In the genomic region with DNA sequence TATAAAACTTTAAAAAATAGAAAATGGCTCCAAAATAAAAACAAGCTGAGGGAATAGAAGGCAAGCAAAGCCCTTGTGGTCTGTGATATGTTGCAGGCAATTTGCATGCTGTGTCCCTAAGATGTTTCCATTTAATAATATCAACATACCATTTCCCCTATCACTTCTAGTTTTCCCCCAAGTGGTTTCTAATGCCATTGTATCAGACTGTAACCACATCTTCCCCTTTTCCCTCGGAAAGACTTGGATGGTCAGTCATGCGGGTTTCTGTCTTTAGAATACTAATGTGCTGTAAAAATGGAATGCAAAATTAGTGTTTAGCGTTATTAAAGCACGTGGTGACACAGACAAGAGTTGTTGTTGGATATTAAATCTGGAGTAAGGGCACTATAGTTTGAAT, we compare ENCODE assay signal across 29 mouse cellular contexts. TPM values are rescaled to one million over a fixed set of nuclear protein-coding genes. Genes with fewer than 3 reads are reported as not detected.
A peak's percentile ranks its signal among the peaks of the same experiment; 100 is the strongest.
DNase-seq lines count a peak whose midpoint lies in the region; ATAC-seq and TF ChIP-seq lines count a peak whose summit lies in the region.
"Had no signal": no experiment of that assay in that cellular context is flagged by ENCODE, and none has a peak within 500 bp of the region (broad histone marks: within the 10 kb centered on the region; RNA-seq: fewer than 3 reads in every experiment).

No protein-coding gene starts in this region.

- peak; percentile 33 to 66 for DNase-seq in spleen, adult 2 months (ENCODE audit: low read depth in 1 of 2, low spot score in 2 of 2)
- no peak for DNase-seq in spleen, postnatal 10 days (ENCODE audit: low spot score in 2 of 2)
- DNase-seq in CH12.LX (ENCODE audit: extremely low read depth), result peak; percentile 82
- peak; percentile 82 for DNase-seq in splenic B cell, adult 2 months (ENCODE audit: low read depth, low spot score)
- DNase-seq in midbrain, embryonic 11.5 days (ENCODE audit: low spot score, missing footprints), result no peak
- DNase-seq: adrenal gland, postnatal 25 days; cerebellum, adult 2 months; cerebellum, postnatal 25 days; gastrocnemius, postnatal 14 days; heart, adult 18-20 months; heart, postnatal 14 days; kidney, adult 8-10 months; kidney, postnatal 10 days; layer of hippocampus, adult 9-11 months; liver; lung, adult 2 months; lung, postnatal 14 days; thymus, adult 2 months; thymus, postnatal 36 days had no signal

- no peaks in the 10 kb centered on the region for H3K79me2 ChIP-seq in CH12.LX (replicated peaks; ENCODE audit: control insufficient read depth, extremely low read depth, insufficient read depth, poor library complexity, severe bottlenecking)

- no peaks in the 10 kb centered on the region for H3K4me1 ChIP-seq in spleen, adult 2 months (ENCODE audit: control insufficient read depth, insufficient read depth, insufficient read length)
- peaks cover 0 to 16% of the 10 kb centered on the region in 2 experiments; a peak in 2 of 4 replicates for H3K4me1 ChIP-seq in CH12.LX (ENCODE audit: control insufficient read depth in 1 of 2, insufficient read depth in 2 of 2)
- H3K4me1 ChIP-seq in midbrain, embryonic 11.5 days (ENCODE audit: control insufficient read depth, insufficient read depth, low read length), result no peaks in the 10 kb centered on the region
- H3K4me1 ChIP-seq: hindbrain, embryonic 12.5 days; neural tube, embryonic 12.5 days had no signal

- TF ChIP-seq EP300 in CH12.LX (IDR thresholded peaks at IDR 0.05; ENCODE audit: low read length), result peak; percentile 87

- H3K4me3 ChIP-seq in spleen, adult 2 months (ENCODE audit: extremely low read depth, insufficient read depth, insufficient read length), result no peak overlapping the region; the same call in 1 of the 2 replicates
- H3K4me3 ChIP-seq in CH12.LX (replicated peaks in 1 of 3; ENCODE audit: low read depth in 2 of 3, low read length in 2 of 3, poor library complexity in 1 of 3), result no peak overlapping the region
- H3K4me3 ChIP-seq in midbrain, embryonic 11.5 days (ENCODE audit: low read depth, low read length), result no peak overlapping the region
- H3K4me3 ChIP-seq: hindbrain, embryonic 12.5 days; myocyte; neural tube, embryonic 12.5 days had no signal

- TF ChIP-seq RAD21 in CH12.LX (IDR thresholded peaks at IDR 0.05; ENCODE audit: low read depth, low read length), result no peak

- no peak overlapping the region for H3K9ac ChIP-seq in CH12.LX (ENCODE audit: insufficient read depth, low read depth)
- H3K9ac ChIP-seq in midbrain, embryonic 11.5 days (ENCODE audit: low read length), result no peak overlapping the region
- H3K9ac ChIP-seq: hindbrain, embryonic 12.5 days; liver, embryonic 14.5 days; neural tube, embryonic 12.5 days had no signal

- ATAC-seq in hematopoietic stem cell, adult 5-6 weeks (replicated peaks in 1 of 2; ENCODE audit: insufficient read depth in 1 of 2, low FRiP score in 2 of 2, low TSS enrichment in 1 of 2, low read depth in 1 of 2, poor library complexity in 2 of 2, severe bottlenecking in 2 of 2), result peak; percentile 27 to 29; a peak in 2 of 4 replicates
- ATAC-seq in erythroid progenitor cell, adult 5-6 weeks (replicated peaks; ENCODE audit: low FRiP score, poor library complexity, severe bottlenecking), result no peak
- no peak for ATAC-seq in midbrain, embryonic 11.5 days (ENCODE audit: low FRiP score)
- ATAC-seq: forebrain, embryonic 14.5 days; hindbrain, postnatal 0 days; intestine, embryonic 16.5 days; midbrain, embryonic 16.5 days had no signal

- H3K4me2 ChIP-seq in CH12.LX (ENCODE audit: insufficient read depth, low read depth, poor library complexity, severe bottlenecking), result no peak overlapping the region
- H3K4me2 ChIP-seq in midbrain, embryonic 11.5 days, result no peak overlapping the region
- H3K4me2 ChIP-seq: hindbrain, embryonic 12.5 days; neural tube, embryonic 12.5 days had no signal

- no peaks in the 10 kb centered on the region for H3K27me3 ChIP-seq in spleen, adult 2 months (ENCODE audit: control insufficient read depth, insufficient read depth, low read length)
- no peaks in the 10 kb centered on the region for H3K27me3 ChIP-seq in CH12.LX (replicated peaks)
- H3K27me3 ChIP-seq in splenic B cell, adult 2 months (ENCODE audit: control insufficient read depth, insufficient read depth, low read length, poor library complexity, severe bottlenecking), result no peaks in the 10 kb centered on the region
- H3K27me3 ChIP-seq in midbrain, embryonic 11.5 days (ENCODE audit: control insufficient read depth, insufficient read depth, low read length), result no peaks in the 10 kb centered on the region
- H3K27me3 ChIP-seq: hindbrain, embryonic 12.5 days; neural tube, embryonic 12.5 days had no signal

- no peaks in the 10 kb centered on the region for H3K36me3 ChIP-seq in spleen, adult 2 months (ENCODE audit: control insufficient read depth, insufficient read depth, low read length)
- H3K36me3 ChIP-seq in CH12.LX (replicated peaks in 1 of 2; ENCODE audit: control insufficient read depth in 1 of 2, insufficient read depth in 1 of 2, low read length in 1 of 2), result no peaks in the 10 kb centered on the region
- no peaks in the 10 kb centered on the region for H3K36me3 ChIP-seq in splenic B cell, adult 2 months (ENCODE audit: control insufficient read depth, insufficient read depth, low read length, poor library complexity, severe bottlenecking)
- H3K36me3 ChIP-seq in midbrain, embryonic 11.5 days (ENCODE audit: control insufficient read depth, insufficient read depth, low read length), result no peaks in the 10 kb centered on the region
- H3K36me3 ChIP-seq: hindbrain, embryonic 12.5 days; neural tube, embryonic 12.5 days had no signal

- no peak for TF ChIP-seq CTCF in spleen, adult 2 months (IDR thresholded peaks at IDR 0.05; ENCODE audit: extremely low read depth, insufficient read depth, insufficient read length, insufficient replicate concordance)
- no peak for TF ChIP-seq CTCF in CH12.LX (conservative IDR thresholded peaks at IDR 0.05 in 1 of 2, IDR thresholded peaks at IDR 0.05 in 1 of 2; ENCODE audit: low read depth in 2 of 2, low read length in 2 of 2)

- dilution Hi-C loops in CH12.LX (cut with MboI; ENCODE audit: extremely low pct_ligation_motif_present, extremely low pct_unique_long_range_greater_than_20kb, low sequenced_read_pairs), result no loop called here

- in situ Hi-C loops in CH12.LX (cut with MboI; ENCODE audit: low pct_ligation_motif_present, low pct_unique_long_range_greater_than_20kb, low sequenced_read_pairs), result no loop called here

- H3K9me3 ChIP-seq in CH12.LX (replicated peaks; ENCODE audit: low read length), result peaks cover 13% of the 10 kb centered on the region
- H3K9me3 ChIP-seq in midbrain, embryonic 11.5 days (ENCODE audit: control insufficient read depth, low read length), result no peaks in the 10 kb centered on the region
- H3K9me3 ChIP-seq: hindbrain, embryonic 12.5 days had no signal

- WGBS in spleen, adult 2 months, result 34% methylated on average over 4 of the region's 4 CpGs
- 89% methylated on average over 4 of the region's 4 CpGs for WGBS in midbrain, embryonic 11.5 days

- H3K27ac ChIP-seq in spleen, adult 2 months (ENCODE audit: insufficient read depth, low read length), result no peak overlapping the region
- H3K27ac ChIP-seq in CH12.LX (ENCODE audit: insufficient read depth, low read depth), result no peak overlapping the region
- no peak overlapping the region for H3K27ac ChIP-seq in midbrain, embryonic 11.5 days (ENCODE audit: low read depth, low read length)
- H3K27ac ChIP-seq: hindbrain, embryonic 12.5 days; hindbrain, postnatal 0 days; liver, embryonic 14.5 days; neural tube, embryonic 12.5 days had no signal

- TF ChIP-seq POLR2A in spleen, adult 2 months (IDR thresholded peaks at IDR 0.05; ENCODE audit: low read depth, low read length), result no peak
- TF ChIP-seq POLR2A in CH12.LX (IDR thresholded peaks at IDR 0.05; ENCODE audit: low read depth, low read length), result no peak

TF ChIP-seq in CH12.LX, 34 proteins besides CTCF, POLR2A, EP300 and RAD21 (continues in another document):
- no peak for TF ChIP-seq USF1 (IDR thresholded peaks at IDR 0.05; ENCODE audit: low read depth, low read length)
- TF ChIP-seq MXI1 (IDR thresholded peaks at IDR 0.05; ENCODE audit: low read depth, low read length), result no peak; the same call in 1 of the 2 replicates
- TF ChIP-seq JUND (conservative IDR thresholded peaks at IDR 0.05; ENCODE audit: low read depth, low read length), result no peak; the same call in none of the 2 replicates
- TF ChIP-seq MAZ (IDR thresholded peaks at IDR 0.05; ENCODE audit: low read depth, low read length), result 0 out of 2 replicates have a peak, but pooled peaks have one; percentile 22
- no peak for TF ChIP-seq UBTF (IDR thresholded peaks at IDR 0.05; ENCODE audit: low read depth, low read length)
- peak; percentile 61; the same call in 1 of the 2 replicates for TF ChIP-seq MEF2A (IDR thresholded peaks at IDR 0.05; ENCODE audit: borderline replicate concordance, low read depth, low read length)
- TF ChIP-seq TCF12 (IDR thresholded peaks at IDR 0.05; ENCODE audit: low read depth, low read length), result peak; percentile 57; the same call in 1 of the 2 replicates
- TF ChIP-seq SMC3 (IDR thresholded peaks at IDR 0.05; ENCODE audit: low read depth, low read length), result no peak
- TF ChIP-seq CHD2 (IDR thresholded peaks at IDR 0.05; ENCODE audit: low read length), result peak; percentile 42; the same call in 1 of the 2 replicates
- TF ChIP-seq NELFE (IDR thresholded peaks at IDR 0.05; ENCODE audit: low read depth, low read length), result no peak
- TF ChIP-seq ZC3H11A (IDR thresholded peaks at IDR 0.05; ENCODE audit: low read depth, low read length), result no peak
- no peak for TF ChIP-seq POLR2AphosphoS2 (IDR thresholded peaks at IDR 0.05; ENCODE audit: low read depth, low read length)
- no peak for TF ChIP-seq ZMIZ1 (IDR thresholded peaks at IDR 0.05; ENCODE audit: low read depth, low read length)
- TF ChIP-seq GABPA (IDR thresholded peaks at IDR 0.05; ENCODE audit: insufficient replicate concordance, low read depth, low read length), result no peak
- TF ChIP-seq MAFK (IDR thresholded peaks at IDR 0.05; ENCODE audit: insufficient replicate concordance, low read length), result peak; percentile 46; the same call in 1 of the 2 replicates
- no peak for TF ChIP-seq TBP (conservative IDR thresholded peaks at IDR 0.05; ENCODE audit: low read depth, low read length)
- no peak for TF ChIP-seq ELF1 (IDR thresholded peaks at IDR 0.05; ENCODE audit: low read depth, low read length)
- no peak for TF ChIP-seq CHD1 (IDR thresholded peaks at IDR 0.05; ENCODE audit: low read depth, low read length)
- no peak for TF ChIP-seq PAX5 (IDR thresholded peaks at IDR 0.05; ENCODE audit: low read length)

RNA-seq across cellular contexts. Expression of gene Bhlhe40, which starts 35.5 kb away (rescaled TPM):
- polyA plus RNA-seq in spleen, adult 2 months (2012; rRNA removed), result 8.1 and 10.2 TPM in 2 replicates
- total RNA-seq in CH12.LX (2012; rRNA removed) (77.7 and 130 TPM in 2 replicates), CH12.LX (2014; rRNA removed) (44.6 and 55.4 TPM in 2 replicates)
- polyA plus RNA-seq in CH12.LX (2012; ENCODE audit: insufficient read length, low read depth), result 109 and 117 TPM in 2 replicates
- 21.6 and 29.8 TPM in 2 replicates for total RNA-seq in hematopoietic stem cell, adult 5-6 weeks (2017)
- total RNA-seq in erythroid progenitor cell, adult 5-6 weeks (2015; ENCODE audit: low replicate concordance), result 1.3 and 2.5 TPM in 2 replicates
- total RNA-seq in erythroid progenitor cell, adult 5-6 weeks (2017; ENCODE audit: low replicate concordance), result 2.6 and 5.6 TPM in 2 replicates
- polyA plus RNA-seq in midbrain, embryonic 11.5 days (2014; fragmentation: Nextera tagmentation; extraction: Ambion mirVana), result 1.7 and 2.1 TPM in 2 replicates

Comparison
In these comparisons a context has a peak if more than half of its experiments do, and no peak if none do; other contexts are left out.
1. DNase-seq: peak in spleen, adult 2 months (2 of 2), CH12.LX (single experiment) and splenic B cell, adult 2 months (single experiment); none in spleen, postnatal 10 days (0 of 2) and midbrain, embryonic 11.5 days (single experiment).
2. ATAC-seq: peak in hematopoietic stem cell, adult 5-6 weeks (2 of 2); none in erythroid progenitor cell, adult 5-6 weeks (single experiment) and midbrain, embryonic 11.5 days (single experiment).